Mouse (Mus musculus): Measurements from ENCODE around the gene Tjp2. TPM values are rescaled to one million over a fixed set of nuclear protein-coding genes. Genes with fewer than 3 reads are reported as not detected.

Tjp2 gene
- polyA plus RNA-seq, 1 experiment: 0.12 TPM

DNA sequence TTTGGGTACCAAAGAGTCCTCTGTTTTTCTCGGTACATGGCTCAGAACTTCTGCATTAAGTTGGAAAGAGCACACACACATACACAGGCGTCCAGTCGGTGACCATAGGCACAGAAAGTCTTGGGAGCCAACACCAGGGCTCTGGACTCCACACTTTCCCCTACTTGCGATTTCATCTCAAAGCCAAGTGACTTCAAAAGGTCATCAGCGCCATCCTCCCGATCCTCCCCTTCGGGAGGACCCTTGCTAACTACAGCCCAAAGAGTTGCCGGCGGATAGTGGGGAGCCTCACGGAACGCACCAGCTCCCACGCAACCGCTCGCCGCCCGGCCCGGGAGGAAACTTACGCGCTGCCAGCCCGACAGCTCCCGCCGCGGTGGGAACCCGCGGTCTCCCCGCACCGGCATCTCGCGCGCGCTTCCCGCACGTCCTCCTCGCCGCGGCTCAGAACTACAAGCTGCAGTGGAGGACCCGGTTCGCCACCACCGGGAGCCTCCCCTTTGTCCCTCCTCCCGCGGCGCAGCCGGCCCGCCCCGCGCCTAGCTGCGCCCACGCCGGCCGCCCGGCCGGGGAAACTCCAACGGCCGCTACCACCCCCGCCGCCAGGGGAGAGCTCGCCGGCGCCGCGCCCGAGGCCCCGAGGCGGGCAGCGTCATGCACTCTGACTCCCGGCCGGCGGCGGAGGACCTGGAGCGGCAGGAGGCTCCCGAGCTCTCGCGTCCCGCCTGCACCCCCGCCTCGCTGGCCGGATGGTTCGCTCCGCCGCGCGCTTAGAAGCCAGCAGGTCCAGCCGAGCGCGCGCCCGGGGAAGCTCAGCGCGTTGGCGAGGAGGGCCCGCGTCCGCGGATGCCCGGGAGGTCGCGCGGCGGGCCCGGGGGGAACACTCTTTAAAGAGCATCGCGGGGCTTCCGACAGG lies 51.0 kb downstream of the Tjp2 start:
- no peaks in the 10 kb centered on the region for H3K9me3 ChIP-seq (ENCODE audit: control insufficient read depth, low read length)
- H3K4me1 ChIP-seq (ENCODE audit: control insufficient read depth): peaks cover 7% of the 10 kb centered on the region
- TF ChIP-seq GATA1 (IDR thresholded peaks at IDR 0.05; ENCODE audit: low read length): no peak
- no peak for TF ChIP-seq TAL1 (IDR thresholded peaks at IDR 0.05; ENCODE audit: low read length)
- H3K36me3 ChIP-seq (ENCODE audit: control insufficient read depth): no peaks in the 10 kb centered on the region
- peaks cover 47% of the 10 kb centered on the region for H3K27me3 ChIP-seq (ENCODE audit: control insufficient read depth)
- peak overlapping the region; percentile 65 for H3K4me3 ChIP-seq (replicated peaks)

DNA sequence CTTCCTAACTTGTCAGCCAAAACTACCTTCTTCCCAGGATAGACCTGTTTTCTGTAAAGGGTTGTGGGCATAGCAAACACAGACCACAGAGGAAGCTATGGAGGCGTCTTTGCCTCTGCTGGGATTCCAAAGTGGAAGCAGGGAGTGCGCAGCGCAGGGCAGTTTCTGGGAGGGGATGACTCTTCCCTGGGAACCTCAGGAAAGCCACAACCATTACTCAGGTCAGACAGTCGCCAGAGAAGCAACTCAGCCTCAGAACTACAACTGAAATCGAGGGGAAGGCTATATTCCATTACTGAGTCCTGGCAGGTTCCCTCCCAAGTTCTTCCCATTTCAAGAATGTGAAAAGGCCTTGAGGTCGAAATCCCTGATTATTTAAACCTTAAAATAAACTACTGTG lies 51.8 kb downstream of the Tjp2 start:
- no peak for TF ChIP-seq GATA1 (IDR thresholded peaks at IDR 0.05; ENCODE audit: low read length)
- Histone ChIP-seq H3K27me3 (ENCODE audit: control insufficient read depth) (peaks cover 47% of the 10 kb centered on the region), H3K36me3 (ENCODE audit: control insufficient read depth) (no peaks in the 10 kb centered on the region), H3K4me3 (replicated peaks) (no peak overlapping the region), H3K4me1 (ENCODE audit: control insufficient read depth) (peaks cover 7% of the 10 kb centered on the region), H3K9me3 (ENCODE audit: control insufficient read depth, low read length) (no peaks in the 10 kb centered on the region)

DNA sequence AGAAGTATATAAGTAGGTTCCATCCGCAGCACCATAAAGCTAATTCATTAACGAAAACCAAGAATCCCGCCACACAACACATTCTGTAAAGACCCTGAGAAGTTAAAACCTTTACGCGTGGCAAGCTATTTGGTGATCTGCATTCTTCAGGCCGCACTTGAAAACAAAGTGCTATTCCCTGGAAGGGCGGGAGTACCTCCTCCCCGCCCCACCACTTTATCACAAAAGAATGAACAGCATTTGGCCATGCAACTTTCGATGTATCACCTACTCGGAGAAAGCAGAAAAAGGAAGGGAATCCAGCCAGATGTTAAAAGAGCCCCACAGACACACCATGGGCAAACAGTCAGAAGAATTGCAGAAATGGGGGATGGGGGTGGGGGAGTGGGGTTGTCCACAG lies 56.3 kb downstream of the Tjp2 start:
- TF ChIP-seq TAL1 (IDR thresholded peaks at IDR 0.05; ENCODE audit: low read length): no peak
- no peak for TF ChIP-seq GATA1 (IDR thresholded peaks at IDR 0.05; ENCODE audit: low read length)
- H3K9me3 ChIP-seq (ENCODE audit: control insufficient read depth, low read length): no peaks in the 10 kb centered on the region
- H3K4me1 ChIP-seq (ENCODE audit: control insufficient read depth): peaks cover 5% of the 10 kb centered on the region
- no peaks in the 10 kb centered on the region for H3K36me3 ChIP-seq (ENCODE audit: control insufficient read depth)
- peaks cover 21% of the 10 kb centered on the region for H3K27me3 ChIP-seq (ENCODE audit: control insufficient read depth)
- no peak overlapping the region for H3K4me3 ChIP-seq (replicated peaks)

DNA sequence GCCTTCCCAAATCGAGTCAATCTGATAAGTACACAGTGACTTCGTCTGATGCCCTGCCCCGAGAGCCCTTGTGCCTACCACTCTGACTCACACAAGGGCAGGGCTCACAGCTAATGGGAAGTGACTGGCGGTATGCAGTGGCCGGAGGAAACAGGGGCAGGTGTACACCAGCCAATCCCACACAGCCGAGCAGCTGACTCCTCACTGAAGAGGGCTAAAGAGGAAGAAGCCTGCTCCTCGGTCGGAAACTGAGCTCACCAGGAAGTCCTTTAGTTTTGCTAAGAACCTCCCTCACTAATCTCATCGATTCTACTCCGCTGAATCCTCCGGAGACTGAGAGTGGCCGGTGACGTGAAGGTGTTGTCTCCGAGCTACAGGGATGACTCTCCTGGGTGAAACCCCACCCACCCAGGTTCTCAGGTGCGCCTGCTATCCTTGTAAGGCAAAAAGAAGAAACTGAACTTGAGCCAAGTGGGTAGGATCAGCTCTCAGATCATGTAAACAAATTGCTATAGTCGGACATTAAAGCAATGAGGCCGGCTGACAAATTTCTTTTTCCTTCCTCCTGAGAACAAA lies 58.2 kb downstream of the Tjp2 start:
- Histone ChIP-seq H3K9me3 (ENCODE audit: control insufficient read depth, low read length) (no peaks in the 10 kb centered on the region), H3K36me3 (ENCODE audit: control insufficient read depth) (no peaks in the 10 kb centered on the region), H3K4me1 (ENCODE audit: control insufficient read depth) (peaks cover 5% of the 10 kb centered on the region), H3K27me3 (ENCODE audit: control insufficient read depth) (peaks cover 1% of the 10 kb centered on the region; the same call in 1 of the 2 replicates), H3K4me3 (replicated peaks) (no peak overlapping the region)
- TF ChIP-seq TAL1 (IDR thresholded peaks at IDR 0.05; ENCODE audit: low read length): no peak

DNA sequence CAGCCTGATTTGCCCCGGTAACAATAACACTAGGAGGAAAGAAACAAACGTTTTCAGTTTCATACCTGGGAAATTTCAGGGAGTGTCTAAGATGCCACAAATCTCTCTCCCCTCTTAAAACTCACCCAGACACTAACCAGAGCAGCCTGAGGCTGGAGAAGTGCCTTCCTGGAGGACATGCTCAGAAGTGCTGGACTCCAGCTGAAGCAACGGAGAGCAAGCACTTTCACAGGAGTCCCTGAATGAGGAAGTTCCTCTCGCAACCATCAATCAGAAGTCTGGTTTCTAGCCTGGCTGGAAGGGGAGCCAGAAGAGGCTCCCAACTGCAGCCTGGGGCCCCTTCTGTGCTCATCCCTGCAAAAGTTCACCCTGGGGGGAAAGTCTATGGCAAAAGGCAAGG lies 60.9 kb downstream of the Tjp2 start:
- peaks cover 5% of the 10 kb centered on the region for H3K4me1 ChIP-seq (ENCODE audit: control insufficient read depth)
- H3K27me3 ChIP-seq (ENCODE audit: control insufficient read depth): no peaks in the 10 kb centered on the region
- TF ChIP-seq TAL1 (IDR thresholded peaks at IDR 0.05; ENCODE audit: low read length) (no peak), GATA1 (IDR thresholded peaks at IDR 0.05; ENCODE audit: low read length) (no peak)
- no peak overlapping the region for H3K4me3 ChIP-seq (replicated peaks)
- no peaks in the 10 kb centered on the region for H3K9me3 ChIP-seq (ENCODE audit: control insufficient read depth, low read length)
- no peaks in the 10 kb centered on the region for H3K36me3 ChIP-seq (ENCODE audit: control insufficient read depth)

DNA sequence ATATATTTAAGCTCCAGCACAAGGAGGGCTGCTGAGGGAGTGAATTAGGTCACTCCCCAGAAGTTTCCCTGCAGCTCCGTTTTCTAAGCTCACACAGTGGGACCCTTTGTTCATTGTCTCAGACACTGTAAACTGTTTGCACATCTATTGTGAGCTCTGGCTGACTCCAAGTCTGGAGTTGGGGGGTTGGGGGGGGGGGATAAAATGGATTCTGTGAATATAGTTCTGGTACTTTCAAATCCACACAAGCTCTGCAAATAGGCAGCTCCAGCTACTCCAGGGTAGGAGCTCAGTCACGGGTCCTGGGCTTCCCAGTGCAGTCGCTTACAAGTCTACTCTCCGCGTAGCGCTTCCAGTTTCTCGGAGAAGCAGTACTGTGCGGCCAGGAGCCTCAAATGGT lies 64.4 kb downstream of the Tjp2 start:
- H3K27me3 ChIP-seq (ENCODE audit: control insufficient read depth): no peaks in the 10 kb centered on the region
- no peaks in the 10 kb centered on the region for H3K4me1 ChIP-seq (ENCODE audit: control insufficient read depth)
- H3K36me3 ChIP-seq (ENCODE audit: control insufficient read depth): no peaks in the 10 kb centered on the region
- H3K9me3 ChIP-seq (ENCODE audit: control insufficient read depth, low read length): no peaks in the 10 kb centered on the region
- TF ChIP-seq GATA1 (IDR thresholded peaks at IDR 0.05; ENCODE audit: low read length): no peak
- TF ChIP-seq TAL1 (IDR thresholded peaks at IDR 0.05; ENCODE audit: low read length): no peak
- H3K4me3 ChIP-seq (replicated peaks): no peak overlapping the region

DNA sequence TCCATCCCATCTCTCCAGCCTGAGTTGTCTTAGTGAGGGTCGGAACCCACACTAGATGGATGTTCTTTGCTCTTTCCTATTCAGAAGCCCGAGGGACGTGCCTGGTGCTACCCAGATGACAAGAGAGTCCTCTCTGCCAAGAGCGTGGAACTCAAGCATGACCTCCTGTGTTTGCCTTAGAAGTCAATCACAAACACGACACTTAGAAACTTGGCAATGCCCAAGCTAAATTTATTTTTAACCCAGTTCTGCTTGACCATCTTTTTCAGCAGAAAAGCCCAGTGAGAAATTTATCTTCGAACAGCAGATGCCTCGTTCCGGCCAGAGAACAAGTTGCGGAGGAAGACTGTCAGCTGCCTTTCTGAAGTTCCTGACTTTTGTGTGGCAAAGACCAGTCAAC lies 65.1 kb downstream of the Tjp2 start:
- Histone ChIP-seq H3K9me3 (ENCODE audit: control insufficient read depth, low read length) (no peaks in the 10 kb centered on the region), H3K4me1 (ENCODE audit: control insufficient read depth) (no peaks in the 10 kb centered on the region), H3K4me3 (replicated peaks) (no peak overlapping the region), H3K27me3 (ENCODE audit: control insufficient read depth) (no peaks in the 10 kb centered on the region), H3K36me3 (ENCODE audit: control insufficient read depth) (no peaks in the 10 kb centered on the region)
- TF ChIP-seq GATA1 (IDR thresholded peaks at IDR 0.05; ENCODE audit: low read length): no peak

DNA sequence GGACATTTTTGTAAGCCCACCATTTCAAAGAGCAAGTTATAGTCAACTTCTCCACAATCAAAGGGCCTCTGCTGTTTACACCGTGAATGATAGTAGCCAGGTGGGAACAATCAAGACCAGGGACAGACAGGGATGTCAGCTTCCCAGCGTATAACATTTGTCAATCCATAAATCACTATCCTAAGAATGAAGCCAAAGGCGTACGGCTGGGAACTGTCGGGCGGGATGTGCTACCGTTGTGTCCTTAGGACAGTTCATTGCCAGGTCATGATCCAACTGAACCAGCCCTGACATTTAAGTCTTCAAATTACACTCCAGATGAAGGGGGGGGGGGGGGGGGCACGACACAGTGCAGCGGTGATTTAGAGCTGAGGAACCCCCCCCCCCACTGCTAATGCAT lies 65.5 kb downstream of the Tjp2 start:
- Histone ChIP-seq H3K27me3 (ENCODE audit: control insufficient read depth) (no peaks in the 10 kb centered on the region), H3K4me3 (replicated peaks) (no peak overlapping the region), H3K4me1 (ENCODE audit: control insufficient read depth) (no peaks in the 10 kb centered on the region), H3K9me3 (ENCODE audit: control insufficient read depth, low read length) (no peaks in the 10 kb centered on the region), H3K36me3 (ENCODE audit: control insufficient read depth) (no peaks in the 10 kb centered on the region)
- TF ChIP-seq GATA1 (IDR thresholded peaks at IDR 0.05; ENCODE audit: low read length): no peak
- TF ChIP-seq TAL1 (IDR thresholded peaks at IDR 0.05; ENCODE audit: low read length): no peak

DNA sequence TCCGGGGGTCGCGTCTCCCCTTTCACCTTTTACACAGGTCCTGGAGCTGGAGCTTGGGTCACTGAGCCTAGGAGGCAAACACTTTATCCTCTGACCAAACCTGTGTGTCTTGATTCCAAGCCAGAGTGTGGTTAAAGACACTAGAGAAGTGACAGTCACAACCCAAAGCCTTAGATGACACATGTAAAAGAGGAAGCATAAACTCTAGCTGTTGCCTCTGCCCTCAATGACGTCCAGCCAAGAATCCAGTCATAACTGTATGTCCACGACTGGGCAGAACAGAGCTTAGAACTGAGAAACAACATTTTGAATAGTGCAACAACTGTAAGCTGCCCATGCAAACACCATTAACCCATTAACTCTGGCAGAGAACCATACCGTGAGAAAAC lies 68.8 kb downstream of the Tjp2 start:
- no peaks in the 10 kb centered on the region for H3K9me3 ChIP-seq (ENCODE audit: control insufficient read depth, low read length)
- no peaks in the 10 kb centered on the region for H3K36me3 ChIP-seq (ENCODE audit: control insufficient read depth)
- H3K4me3 ChIP-seq (replicated peaks): no peak overlapping the region
- TF ChIP-seq TAL1 (IDR thresholded peaks at IDR 0.05; ENCODE audit: low read length) (no peak), GATA1 (IDR thresholded peaks at IDR 0.05; ENCODE audit: low read length) (no peak)
- no peaks in the 10 kb centered on the region for H3K27me3 ChIP-seq (ENCODE audit: control insufficient read depth)
- no peaks in the 10 kb centered on the region for H3K4me1 ChIP-seq (ENCODE audit: control insufficient read depth)
